Mouse (Mus musculus): Measurements from ENCODE around the gene Pard3b. TPM values are rescaled to one million over a fixed set of nuclear protein-coding genes. Genes with fewer than 3 reads are reported as not detected.

Pard3b gene
- polyA plus RNA-seq, 1 experiment from 2014 or later, result 25.5 TPM

GRCm38 (mm10) chr1:62215842-62216241, 577.2 kb downstream of the Pard3b start:
- Histone ChIP-seq H3K27ac (no peak overlapping the region), H3K4me2 (replicated peaks) (no peak overlapping the region), H3K9ac (no peak overlapping the region), H3K27me3 (no peaks in the 10 kb centered on the region), H3K4me1 (no peaks in the 10 kb centered on the region; the same call in 1 of the 2 replicates), H3K36me3 (no peaks in the 10 kb centered on the region), H3K9me3 (no peaks in the 10 kb centered on the region), H3K4me3 (no peak overlapping the region)
- no peak for ATAC-seq (ENCODE audit: insufficient number of reproducible peaks, insufficient read depth, low FRiP score, low TSS enrichment)
- WGBS, result 76% methylated on average over 2 of the region's 2 CpGs

GRCm38 (mm10) chr1:62216568-62216967, 577.9 kb downstream of the Pard3b start:
- no peaks in the 10 kb centered on the region for H3K9me3 ChIP-seq
- H3K4me3 ChIP-seq, result no peak overlapping the region
- no peak for ATAC-seq (ENCODE audit: insufficient number of reproducible peaks, insufficient read depth, low FRiP score, low TSS enrichment)
- H3K36me3 ChIP-seq, result no peaks in the 10 kb centered on the region
- no peak overlapping the region for H3K27ac ChIP-seq
- no peaks in the 10 kb centered on the region for H3K27me3 ChIP-seq
- WGBS, result 75% methylated on average over 4 of the region's 4 CpGs
- H3K4me1 ChIP-seq, result no peaks in the 10 kb centered on the region; the same call in 1 of the 2 replicates
- H3K9ac ChIP-seq, result no peak overlapping the region
- H3K4me2 ChIP-seq (replicated peaks), result no peak overlapping the region

GRCm38 (mm10) chr1:62229129-62229528, 590.5 kb downstream of the Pard3b start:
- H3K9me3 ChIP-seq, result no peaks in the 10 kb centered on the region
- WGBS, result 88% methylated on average over 5 of the region's 5 CpGs
- no peaks in the 10 kb centered on the region for H3K36me3 ChIP-seq
- H3K27me3 ChIP-seq, result no peaks in the 10 kb centered on the region
- no peak overlapping the region for H3K9ac ChIP-seq
- no peak overlapping the region for H3K4me3 ChIP-seq
- no peak overlapping the region for H3K4me2 ChIP-seq (replicated peaks)
- ATAC-seq (ENCODE audit: insufficient number of reproducible peaks, insufficient read depth, low FRiP score, low TSS enrichment), result no peak
- H3K4me1 ChIP-seq, result no peaks in the 10 kb centered on the region; the same call in 1 of the 2 replicates
- no peak overlapping the region for H3K27ac ChIP-seq

- ATAC-seq (ENCODE audit: insufficient number of reproducible peaks, insufficient read depth, low FRiP score, low TSS enrichment), result no peak
- H3K27me3 ChIP-seq, result no peaks in the 10 kb centered on the region
- H3K4me2 ChIP-seq (replicated peaks), result no peak overlapping the region
- H3K4me3 ChIP-seq, result no peak overlapping the region
- WGBS, result 41% methylated on average over 1 of the region's 1 CpGs
- no peak overlapping the region for H3K9ac ChIP-seq
- H3K27ac ChIP-seq, result no peak overlapping the region
- no peaks in the 10 kb centered on the region for H3K36me3 ChIP-seq
- H3K4me1 ChIP-seq, result no peaks in the 10 kb centered on the region; the same call in 1 of the 2 replicates
- no peaks in the 10 kb centered on the region for H3K9me3 ChIP-seq
Measured at GRCm38 (mm10) chr1:62234039-62234438, 595.4 kb downstream of the Pard3b start.

GRCm38 (mm10) chr1:62235121-62235520, 596.5 kb downstream of the Pard3b start:
- Histone ChIP-seq H3K4me2 (replicated peaks) (no peak overlapping the region), H3K27ac (no peak overlapping the region), H3K4me1 (no peaks in the 10 kb centered on the region; the same call in 1 of the 2 replicates), H3K36me3 (no peaks in the 10 kb centered on the region), H3K9ac (no peak overlapping the region), H3K4me3 (no peak overlapping the region), H3K9me3 (no peaks in the 10 kb centered on the region), H3K27me3 (no peaks in the 10 kb centered on the region)
- no peak for ATAC-seq (ENCODE audit: insufficient number of reproducible peaks, insufficient read depth, low FRiP score, low TSS enrichment)
- 87% methylated on average over 5 of the region's 5 CpGs for WGBS

GRCm38 (mm10) chr1:62244191-62244984, 605.8 kb downstream of the Pard3b start:
- Histone ChIP-seq H3K4me2 (replicated peaks) (no peak overlapping the region), H3K27me3 (no peaks in the 10 kb centered on the region), H3K9me3 (no peaks in the 10 kb centered on the region), H3K27ac (no peak overlapping the region), H3K4me1 (peaks cover 7% of the 10 kb centered on the region), H3K4me3 (no peak overlapping the region), H3K36me3 (no peaks in the 10 kb centered on the region), H3K9ac (no peak overlapping the region)
- 25% methylated on average over 12 of the region's 12 CpGs for WGBS
- no peak for ATAC-seq (ENCODE audit: insufficient number of reproducible peaks, insufficient read depth, low FRiP score, low TSS enrichment)

GRCm38 (mm10) chr1:62252432-62252831, 613.8 kb downstream of the Pard3b start:
- Histone ChIP-seq H3K4me3 (no peak overlapping the region), H3K9me3 (no peaks in the 10 kb centered on the region), H3K27me3 (no peaks in the 10 kb centered on the region), H3K4me1 (no peaks in the 10 kb centered on the region), H3K4me2 (replicated peaks) (no peak overlapping the region), H3K9ac (no peak overlapping the region), H3K27ac (no peak overlapping the region), H3K36me3 (no peaks in the 10 kb centered on the region)
- 70% methylated on average over 1 of the region's 1 CpGs for WGBS
- no peak for ATAC-seq (ENCODE audit: insufficient number of reproducible peaks, insufficient read depth, low FRiP score, low TSS enrichment)

- no peak for ATAC-seq (ENCODE audit: insufficient number of reproducible peaks, insufficient read depth, low FRiP score, low TSS enrichment)
- Histone ChIP-seq H3K27me3 (no peaks in the 10 kb centered on the region), H3K4me3 (no peak overlapping the region), H3K9me3 (no peaks in the 10 kb centered on the region), H3K4me2 (replicated peaks) (no peak overlapping the region), H3K27ac (no peak overlapping the region), H3K9ac (no peak overlapping the region), H3K4me1 (no peaks in the 10 kb centered on the region), H3K36me3 (no peaks in the 10 kb centered on the region)
- 82% methylated on average over 4 of the region's 4 CpGs for WGBS
Measured at GRCm38 (mm10) chr1:62254316-62254715, 615.7 kb downstream of the Pard3b start.

GRCm38 (mm10) chr1:62254888-62255287, 616.3 kb downstream of the Pard3b start:
- Histone ChIP-seq H3K4me1 (no peaks in the 10 kb centered on the region), H3K4me2 (replicated peaks) (no peak overlapping the region), H3K27me3 (no peaks in the 10 kb centered on the region), H3K9me3 (no peaks in the 10 kb centered on the region), H3K9ac (no peak overlapping the region), H3K4me3 (no peak overlapping the region), H3K36me3 (no peaks in the 10 kb centered on the region), H3K27ac (no peak overlapping the region)
- 55% methylated on average over 1 of the region's 1 CpGs for WGBS
- no peak for ATAC-seq (ENCODE audit: insufficient number of reproducible peaks, insufficient read depth, low FRiP score, low TSS enrichment)

- H3K9ac ChIP-seq, result no peak overlapping the region
- 84% methylated on average over 3 of the region's 3 CpGs for WGBS
- no peaks in the 10 kb centered on the region for H3K4me1 ChIP-seq
- H3K36me3 ChIP-seq, result no peaks in the 10 kb centered on the region
- H3K9me3 ChIP-seq, result no peaks in the 10 kb centered on the region
- no peak overlapping the region for H3K4me2 ChIP-seq (replicated peaks)
- no peaks in the 10 kb centered on the region for H3K27me3 ChIP-seq
- ATAC-seq (ENCODE audit: insufficient number of reproducible peaks, insufficient read depth, low FRiP score, low TSS enrichment), result no peak
- no peak overlapping the region for H3K4me3 ChIP-seq
- no peak overlapping the region for H3K27ac ChIP-seq
Measured at GRCm38 (mm10) chr1:62276466-62276865, 637.8 kb downstream of the Pard3b start.

GRCm38 (mm10) chr1:62278586-62278985, 640.0 kb downstream of the Pard3b start:
- Histone ChIP-seq H3K27me3 (no peaks in the 10 kb centered on the region), H3K4me2 (replicated peaks) (no peak overlapping the region), H3K9me3 (no peaks in the 10 kb centered on the region), H3K27ac (no peak overlapping the region), H3K4me1 (no peaks in the 10 kb centered on the region), H3K36me3 (no peaks in the 10 kb centered on the region), H3K9ac (no peak overlapping the region), H3K4me3 (no peak overlapping the region)
- 86% methylated on average over 1 of the region's 1 CpGs for WGBS
- ATAC-seq (ENCODE audit: insufficient number of reproducible peaks, insufficient read depth, low FRiP score, low TSS enrichment), result no peak

- H3K27ac ChIP-seq, result no peak overlapping the region
- no peak overlapping the region for H3K4me2 ChIP-seq (replicated peaks)
- no peak overlapping the region for H3K9ac ChIP-seq
- no peaks in the 10 kb centered on the region for H3K4me1 ChIP-seq
- no peak for ATAC-seq (ENCODE audit: insufficient number of reproducible peaks, insufficient read depth, low FRiP score, low TSS enrichment)
- H3K36me3 ChIP-seq, result no peaks in the 10 kb centered on the region
- no peaks in the 10 kb centered on the region for H3K27me3 ChIP-seq
- H3K9me3 ChIP-seq, result no peaks in the 10 kb centered on the region
- no peak overlapping the region for H3K4me3 ChIP-seq
Measured at GRCm38 (mm10) chr1:62280586-62280985, 642.0 kb downstream of the Pard3b start.

Data from embryonic facial prominence, embryonic 12.5 days (tissue).